Mouse (Mus musculus): Measurements from ENCODE around the gene Rpp21. TPM values are rescaled to one million over a fixed set of nuclear protein-coding genes. Genes with fewer than 3 reads are reported as not detected.

Rpp21 gene
- total RNA-seq (2015) (48.6 and 56.3 TPM in 2 replicates), total RNA-seq (2017) (25.9 and 50.6 TPM in 2 replicates)

- ATAC-seq (replicated peaks; ENCODE audit: poor library complexity), result no peak
Measured at GRCm38 (mm10) chr17:36257969-36258368, at the start of gene Rpp21. Gene Rpp21 (minus strand): TSS chr17:36258069.

DNA sequence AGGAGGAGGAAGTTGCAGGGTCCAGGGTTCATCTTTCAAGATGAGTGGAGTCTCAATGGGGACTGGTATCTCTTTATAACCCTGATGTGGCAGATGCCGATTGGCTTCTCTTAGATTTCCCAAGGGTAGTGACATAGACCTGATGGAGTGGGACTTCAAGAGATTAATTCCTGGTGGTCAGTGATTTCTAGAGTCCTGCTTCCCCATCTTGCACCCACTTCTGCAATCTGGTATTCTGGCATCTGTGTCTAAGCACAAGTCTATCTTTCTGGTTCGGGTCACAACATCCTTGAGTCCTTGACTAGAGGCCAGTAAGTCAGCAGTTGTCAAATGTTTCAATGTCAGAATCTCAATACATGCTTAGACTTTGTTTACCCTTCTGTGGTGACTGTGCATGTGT lies 28.5 kb upstream of the Rpp21 start, which contains the start of gene H2-M10.2:
Gene H2-M10.2 (minus strand): TSS at position 101 of the 400 bp plus-strand sequence.
- ATAC-seq (replicated peaks; ENCODE audit: poor library complexity), result no peak

DNA sequence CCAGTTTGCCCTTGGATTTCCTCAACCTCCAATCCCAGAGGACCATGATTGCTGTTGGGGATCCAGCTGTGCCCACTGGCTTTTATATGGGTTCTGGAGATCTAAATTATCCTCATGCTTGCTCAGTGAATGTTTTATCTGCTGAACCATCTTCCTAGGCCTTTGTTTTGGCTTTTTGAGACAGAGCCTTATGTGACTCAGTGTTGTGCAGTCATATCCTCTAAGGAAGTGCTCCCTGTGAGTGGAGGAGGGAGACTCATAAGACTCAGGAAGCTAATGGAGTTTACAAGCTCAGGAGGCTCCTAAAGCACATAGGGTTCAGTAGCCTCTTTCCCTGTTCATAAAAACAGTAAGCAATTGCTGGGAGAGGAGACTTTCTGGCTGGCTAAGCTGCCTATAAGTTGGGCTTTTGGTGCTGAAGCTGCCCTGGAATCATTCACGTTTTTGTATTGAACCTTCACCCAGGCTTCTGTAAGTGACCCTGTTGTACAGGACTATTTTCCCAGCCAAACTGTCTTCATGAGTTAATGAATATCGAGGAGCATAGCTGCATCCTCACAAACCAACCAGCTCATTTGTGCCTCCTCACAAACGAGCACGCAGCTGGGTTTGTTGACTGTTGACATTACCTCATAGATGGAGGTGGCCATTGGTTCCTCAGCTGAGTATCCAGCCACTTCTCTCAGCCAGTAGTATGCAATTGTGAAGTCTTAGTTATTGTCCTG lies 23.8 kb upstream of the Rpp21 start:
- no peak for ATAC-seq (replicated peaks; ENCODE audit: poor library complexity)

- no peak for ATAC-seq (replicated peaks; ENCODE audit: poor library complexity)
Measured at GRCm38 (mm10) chr17:36274776-36275175, 16.9 kb upstream of the Rpp21 start.

GRCm38 (mm10) chr17:36273796-36274195 lies 15.9 kb upstream of the Rpp21 start:
- ATAC-seq (replicated peaks; ENCODE audit: poor library complexity), result no peak

GRCm38 (mm10) chr17:36272643-36273366 lies 14.9 kb upstream of the Rpp21 start:
- ATAC-seq (replicated peaks; ENCODE audit: poor library complexity), result no peak

GRCm38 (mm10) chr17:36271586-36272256 lies 13.9 kb upstream of the Rpp21 start, which contains the start of gene Trim39:
Gene Trim39 (minus strand): TSS chr17:36272247.
- ATAC-seq (replicated peaks; ENCODE audit: poor library complexity), result peak; percentile 86

DNA sequence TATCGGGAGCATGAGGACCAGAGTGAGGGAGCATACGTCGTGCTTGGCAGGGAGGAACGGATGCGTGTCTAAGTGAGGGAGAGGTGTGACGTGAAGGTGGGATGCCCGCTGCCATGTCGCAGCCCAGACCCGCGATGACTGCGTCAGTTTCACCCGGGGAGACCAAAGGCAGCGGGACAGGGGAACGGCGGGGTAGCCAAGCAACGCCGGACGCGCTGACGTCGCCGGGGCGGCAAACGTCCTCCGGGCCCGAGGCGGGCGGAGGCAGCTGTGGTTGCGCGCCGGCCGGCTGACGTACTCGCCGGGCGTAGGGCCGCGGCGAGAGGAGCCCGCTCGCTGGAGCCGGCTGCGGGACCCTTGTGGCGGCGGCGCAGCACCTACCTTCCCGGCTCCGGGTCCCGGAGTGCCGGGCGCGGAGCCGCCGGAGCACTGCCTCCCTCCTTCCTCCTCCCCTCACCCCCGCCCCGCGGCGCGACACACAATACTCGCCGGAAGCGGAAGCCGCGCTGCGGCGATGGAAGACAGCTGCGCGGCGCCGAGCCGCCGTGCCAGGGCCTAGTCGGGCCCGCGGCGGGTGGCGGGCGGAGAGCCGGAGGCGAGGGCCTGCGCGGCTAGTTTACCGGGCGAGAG lies 13.2 kb upstream of the Rpp21 start:
- peak; percentile 75 for ATAC-seq (replicated peaks; ENCODE audit: poor library complexity)

DNA sequence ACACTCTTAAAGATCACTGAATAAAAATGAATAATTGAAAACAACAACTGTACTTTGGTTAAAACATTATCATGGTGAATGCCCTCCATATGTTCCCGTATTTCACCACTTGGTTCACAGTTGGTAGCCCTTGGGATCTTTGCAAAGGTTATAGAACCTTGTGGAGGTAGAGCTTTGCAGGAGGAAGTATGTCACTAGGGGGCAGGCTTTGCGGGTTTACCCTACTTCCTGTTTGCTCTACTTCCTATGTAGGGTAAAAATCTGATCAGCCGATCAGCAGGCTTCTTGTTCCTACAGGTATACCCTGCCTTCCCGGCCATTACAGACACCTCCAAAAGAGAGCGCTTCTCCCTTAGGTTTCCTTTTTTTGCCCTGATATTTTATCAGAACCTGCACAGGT lies 8.0 kb upstream of the Rpp21 start:
- ATAC-seq (replicated peaks; ENCODE audit: poor library complexity), result peak; percentile 67

DNA sequence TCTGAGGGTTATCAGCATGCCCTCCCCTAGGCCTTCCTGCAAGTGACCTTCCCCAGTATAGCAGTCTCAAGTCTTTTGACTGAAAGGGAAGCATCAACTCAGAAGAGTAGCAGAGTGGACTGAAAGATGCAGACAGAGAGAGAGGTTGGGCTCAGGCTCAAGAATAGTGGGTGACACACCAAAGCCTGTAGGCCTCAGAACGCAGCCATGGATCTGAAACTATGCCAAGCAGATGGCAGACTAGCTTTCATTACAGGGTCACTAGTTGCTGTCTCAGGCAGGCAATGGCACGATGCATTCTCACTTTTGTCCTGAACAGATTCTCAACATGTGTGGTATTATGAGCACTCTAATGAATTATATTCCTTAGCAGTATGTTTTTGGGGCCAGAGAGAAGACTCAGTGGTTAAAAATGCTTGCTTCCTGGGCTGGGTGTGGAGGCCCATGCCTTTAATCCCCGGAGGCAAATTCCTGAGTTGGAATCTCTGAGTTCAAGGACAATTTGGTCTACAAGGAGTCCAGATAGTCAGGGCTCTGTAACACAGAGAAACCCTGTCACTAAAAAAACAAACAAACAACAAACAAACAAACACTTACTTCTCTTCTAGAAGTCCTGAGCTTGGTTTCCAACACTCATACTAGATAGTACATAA lies 6.5 kb upstream of the Rpp21 start:
- no peak for ATAC-seq (replicated peaks; ENCODE audit: poor library complexity)

DNA sequence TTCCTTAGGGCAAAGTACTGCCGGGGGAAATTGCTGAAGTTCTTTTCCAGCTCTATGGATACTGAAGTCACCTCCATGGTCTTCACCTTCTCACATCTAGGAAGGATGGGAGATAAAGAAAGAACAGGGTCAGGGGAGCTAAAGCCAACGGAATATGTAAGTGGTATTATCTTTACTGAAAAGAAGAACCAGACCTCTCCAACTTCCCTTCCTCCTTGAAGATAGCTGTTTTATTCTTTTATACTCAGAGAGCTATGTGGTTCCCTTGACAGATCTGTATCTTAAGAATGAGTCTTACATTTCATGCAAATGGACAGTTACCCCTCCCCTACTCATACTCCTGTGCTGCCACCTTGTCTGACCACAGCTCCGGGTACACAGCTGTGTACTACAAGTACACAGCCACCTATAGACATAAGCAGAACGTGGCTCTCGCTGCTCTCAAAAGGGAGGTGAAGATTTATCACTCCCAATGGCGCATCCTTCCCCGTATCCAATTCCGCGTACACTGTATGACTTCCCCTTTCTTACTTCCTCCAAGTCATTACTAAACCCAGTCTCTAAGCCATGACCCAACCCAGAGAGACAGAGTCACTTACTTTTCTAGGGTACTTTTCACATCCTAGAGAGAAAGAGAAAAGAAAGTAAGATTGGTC lies 3.8 kb upstream of the Rpp21 start:
- peak; percentile 59 for ATAC-seq (replicated peaks; ENCODE audit: poor library complexity)

DNA sequence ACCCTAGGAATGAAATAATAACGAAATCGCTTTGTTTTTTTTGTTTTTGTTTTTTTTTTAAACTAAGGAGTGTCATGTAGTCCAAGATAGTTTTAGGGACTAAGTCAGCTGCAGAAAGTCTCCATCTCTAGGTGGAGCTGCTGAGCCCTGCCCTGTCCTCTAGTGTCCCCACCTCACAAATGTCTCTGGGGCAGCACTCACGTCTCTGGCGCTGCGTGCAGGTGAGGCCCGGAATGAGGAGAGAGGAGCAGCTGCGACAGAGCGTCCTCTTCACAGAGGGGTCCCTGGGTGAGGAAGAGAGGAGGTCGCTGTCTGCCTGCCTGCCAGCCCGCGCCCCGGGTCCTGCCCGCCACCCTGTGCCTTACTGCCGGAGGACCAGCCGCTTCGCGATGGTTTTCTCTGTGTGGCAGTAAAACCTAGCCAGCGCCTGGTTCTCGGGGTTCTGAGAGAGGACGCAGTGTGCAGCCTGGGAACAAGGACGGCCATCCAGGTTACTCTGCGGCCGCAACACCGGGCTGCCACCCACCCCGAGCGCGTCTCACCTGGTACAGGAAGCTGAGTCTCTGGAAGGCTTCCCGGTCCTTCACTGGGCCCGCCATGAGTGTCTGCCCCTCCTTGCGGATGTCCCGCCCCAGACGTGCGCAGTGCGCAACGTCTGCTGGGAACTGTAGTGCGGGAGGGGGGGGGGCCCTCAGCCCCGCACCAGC lies 475 bp downstream of the Rpp21 start:
- peak; percentile 90 for ATAC-seq (replicated peaks; ENCODE audit: poor library complexity)

DNA sequence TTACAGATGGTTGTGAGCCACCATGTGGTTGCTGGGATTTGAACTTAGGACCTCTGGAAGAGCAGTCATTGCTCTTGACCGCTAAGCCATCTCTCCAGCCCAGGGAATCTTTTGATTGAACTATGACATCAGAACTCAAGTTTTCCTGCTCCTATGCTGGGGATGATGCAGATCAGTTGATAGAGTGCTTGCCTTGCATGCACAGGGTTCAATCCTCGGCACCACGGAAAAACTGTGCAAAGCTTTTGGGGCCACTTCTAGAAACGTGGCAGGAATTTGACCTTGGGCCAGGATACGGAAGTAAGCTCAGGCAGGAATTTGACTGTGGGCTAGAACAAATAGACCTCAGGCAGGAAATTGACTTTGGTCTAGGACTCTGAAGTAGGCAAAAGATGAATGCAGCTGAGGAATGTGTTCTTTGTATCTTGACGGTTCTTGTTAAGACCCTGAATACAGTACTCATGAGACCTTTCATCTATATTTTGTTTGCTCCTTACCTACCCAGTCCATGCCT lies 4.7 kb downstream of the Rpp21 start:
- ATAC-seq (replicated peaks; ENCODE audit: poor library complexity), result no peak

- ATAC-seq (replicated peaks; ENCODE audit: poor library complexity), result peak; percentile 72
Measured at GRCm38 (mm10) chr17:36252250-36252876, 5.5 kb downstream of the Rpp21 start.

DNA sequence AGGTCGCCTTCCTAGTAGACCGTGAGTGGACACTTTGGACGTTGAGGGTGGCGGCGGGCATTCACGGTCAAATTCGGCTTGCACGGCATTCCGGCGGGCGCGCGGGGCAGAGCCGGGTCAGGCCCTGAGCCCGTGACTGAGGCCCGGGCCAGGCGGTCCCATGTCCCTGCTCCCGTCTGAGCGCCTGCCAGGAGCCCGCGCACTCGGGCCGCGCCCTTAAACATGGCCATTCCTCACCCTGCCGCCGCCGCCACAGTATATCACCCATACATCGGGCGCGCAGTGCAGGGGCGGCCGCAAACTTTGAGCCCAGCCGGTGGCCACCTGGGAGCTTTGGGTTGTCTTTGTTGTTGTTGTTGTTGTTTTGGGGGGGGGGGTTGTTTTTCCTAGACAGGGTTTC lies 9.0 kb downstream of the Rpp21 start:
- ATAC-seq (replicated peaks; ENCODE audit: poor library complexity), result no peak

DNA sequence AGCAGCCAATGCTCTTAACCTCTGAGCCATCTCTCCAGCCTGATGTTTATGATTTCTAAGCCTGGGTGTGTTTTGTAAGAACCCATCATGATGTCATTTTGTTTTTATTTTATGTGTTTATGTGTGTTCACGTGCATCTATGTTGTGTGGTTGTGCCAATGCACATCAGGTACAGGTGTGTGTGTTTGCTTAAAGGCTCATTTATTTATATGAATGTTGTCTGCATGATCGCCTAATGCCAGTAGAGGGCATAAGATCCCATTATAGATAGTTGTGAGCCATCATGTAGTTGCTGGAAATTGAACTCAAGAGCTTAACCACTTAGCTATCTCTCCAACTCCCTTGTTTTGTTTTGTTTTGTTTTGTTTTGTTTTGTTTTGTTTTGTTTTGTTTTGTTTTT lies 12.1 kb downstream of the Rpp21 start:
- no peak for ATAC-seq (replicated peaks; ENCODE audit: poor library complexity)

DNA sequence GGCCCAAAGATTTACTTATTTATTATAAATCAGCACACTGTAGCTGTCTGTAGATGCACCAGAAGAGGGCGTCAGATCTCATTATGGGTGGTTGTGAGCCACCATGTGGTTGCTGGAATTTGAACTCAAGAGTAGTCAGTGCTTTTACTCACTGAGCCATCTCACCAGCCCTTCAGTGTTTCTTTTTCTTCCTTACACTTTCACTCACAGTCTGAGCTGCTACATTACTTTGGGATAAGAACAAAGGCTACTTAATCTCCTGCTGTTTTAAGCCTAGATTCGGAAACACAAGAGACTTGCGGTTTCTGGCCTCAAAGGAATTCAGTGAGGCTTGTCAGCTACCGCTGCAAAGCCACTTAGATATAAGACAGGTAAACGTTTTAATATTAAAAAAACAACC lies 13.8 kb downstream of the Rpp21 start:
- ATAC-seq (replicated peaks; ENCODE audit: poor library complexity), result no peak

- ATAC-seq (replicated peaks; ENCODE audit: poor library complexity), result no peak
Measured at GRCm38 (mm10) chr17:36240637-36241213, 17.1 kb downstream of the Rpp21 start.
